Mouse (Mus musculus) cerebellum, adult 11 months (tissue): ENCODE measurements around the gene Chpf2.
A peak's percentile ranks its signal among the peaks of the same experiment; 100 is the strongest.

ENCODE experiments used
- DNase-seq: peaks from one replicate; pipeline ENCODE4 v3.0.0; 2022

Gene Chpf2

DNA sequence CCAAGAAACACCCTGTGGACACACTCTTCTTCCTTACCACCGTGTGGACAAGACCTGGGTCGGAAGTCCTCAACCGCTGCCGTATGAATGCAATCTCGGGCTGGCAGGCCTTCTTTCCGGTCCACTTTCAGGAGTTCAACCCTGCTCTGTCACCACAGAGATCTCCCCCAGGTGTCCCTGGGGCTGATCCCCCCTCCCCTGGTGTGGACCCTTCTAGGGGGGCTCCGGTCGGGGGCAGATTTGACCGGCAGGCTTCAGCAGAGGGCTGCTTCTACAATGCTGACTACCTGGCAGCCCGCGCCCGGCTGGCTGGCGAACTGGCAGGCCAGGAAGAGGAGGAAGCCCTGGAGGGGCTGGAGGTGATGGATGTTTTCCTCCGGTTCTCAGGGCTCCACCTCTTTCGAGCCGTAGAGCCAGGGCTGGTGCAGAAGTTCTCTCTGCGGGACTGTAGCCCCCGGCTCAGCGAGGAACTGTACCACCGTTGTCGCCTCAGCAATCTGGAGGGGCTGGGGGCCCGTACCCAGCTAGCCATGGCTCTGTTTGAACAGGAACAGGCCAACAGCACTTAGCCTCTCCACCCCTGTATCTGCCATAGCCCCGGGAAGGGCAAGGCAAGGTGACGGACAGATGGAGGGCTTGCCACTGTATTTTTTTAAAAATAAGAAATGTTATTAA lies 5.4 kb downstream of the Chpf2 start:
- no peak for DNase-seq

DNA sequence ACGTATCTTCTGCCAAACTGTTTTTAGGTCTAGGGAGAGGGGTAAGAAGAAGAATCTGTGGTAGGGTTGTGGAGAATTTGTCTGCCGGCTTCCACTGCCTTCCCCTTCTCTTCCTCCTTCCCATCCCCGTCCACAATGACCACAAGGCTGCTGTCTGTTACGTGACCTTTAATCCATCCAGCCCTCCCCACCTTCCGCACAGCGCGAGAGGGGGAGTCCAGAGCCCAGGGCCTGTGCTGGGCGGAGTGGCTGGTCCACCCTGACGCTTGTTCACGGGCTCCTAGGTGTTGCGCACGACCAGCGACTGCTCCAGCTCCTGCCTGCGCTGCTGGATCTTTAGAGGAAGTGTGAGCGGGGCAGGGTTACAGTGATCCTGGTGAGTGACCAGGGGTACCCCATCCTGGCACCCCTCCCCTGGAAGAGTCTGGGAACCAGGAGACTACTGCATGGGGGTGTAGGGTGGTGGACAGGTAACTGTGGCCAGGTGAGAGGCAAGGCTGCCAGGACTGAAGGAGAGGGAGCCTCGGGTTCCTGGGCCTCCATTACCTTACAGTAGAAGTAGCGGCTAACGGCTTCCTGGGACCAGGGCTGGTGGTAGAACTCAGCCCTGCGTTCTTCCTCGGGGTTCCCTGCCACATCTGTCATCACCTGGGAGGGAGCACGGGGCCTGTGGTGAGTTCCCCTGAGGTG lies 6.1 kb downstream of the Chpf2 start:
- no peak for DNase-seq

- no peak for DNase-seq
Observed at GRCm38 (mm10) chr5:24593230-24593629, 6.7 kb downstream of the Chpf2 start.

DNA sequence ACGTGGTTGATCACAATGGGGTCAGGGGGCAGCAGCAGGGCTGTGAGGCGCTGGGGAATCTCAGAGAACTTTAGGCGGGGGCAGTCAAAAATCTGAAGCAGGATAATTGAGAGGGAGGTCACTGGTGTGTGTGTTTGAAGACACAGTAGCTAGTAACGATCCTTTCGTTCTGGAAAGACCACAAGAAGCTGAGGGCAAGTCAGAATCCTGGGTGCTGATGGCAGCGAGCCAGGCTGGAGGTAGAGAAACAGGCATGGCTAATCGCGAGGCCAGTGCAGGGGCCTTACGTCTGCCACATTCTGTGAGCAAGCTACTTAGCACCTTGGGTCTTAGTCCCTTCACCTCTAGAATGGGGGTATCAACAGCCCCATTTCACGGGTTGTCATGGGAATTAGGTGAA lies 7.4 kb downstream of the Chpf2 start:
- no peak for DNase-seq

DNA sequence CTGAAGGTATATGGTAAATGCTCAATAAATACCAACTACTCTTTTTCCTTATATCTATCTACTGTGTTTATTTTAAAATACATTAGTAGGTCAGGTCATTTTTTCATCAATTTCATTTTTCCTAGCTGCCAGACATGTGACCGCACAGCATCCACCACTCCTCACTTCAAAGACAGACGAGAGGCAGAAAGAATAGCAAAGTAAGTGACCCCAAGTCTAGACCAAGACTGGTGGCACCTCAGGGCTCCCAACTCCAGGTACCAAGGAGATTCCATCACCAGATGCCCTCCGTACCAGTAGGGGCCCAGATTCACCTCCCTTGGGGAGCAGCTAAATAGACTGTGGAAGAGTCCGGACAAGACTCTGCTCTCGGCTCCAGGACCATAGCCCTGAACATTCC lies 7.8 kb downstream of the Chpf2 start:
- no peak for DNase-seq

DNA sequence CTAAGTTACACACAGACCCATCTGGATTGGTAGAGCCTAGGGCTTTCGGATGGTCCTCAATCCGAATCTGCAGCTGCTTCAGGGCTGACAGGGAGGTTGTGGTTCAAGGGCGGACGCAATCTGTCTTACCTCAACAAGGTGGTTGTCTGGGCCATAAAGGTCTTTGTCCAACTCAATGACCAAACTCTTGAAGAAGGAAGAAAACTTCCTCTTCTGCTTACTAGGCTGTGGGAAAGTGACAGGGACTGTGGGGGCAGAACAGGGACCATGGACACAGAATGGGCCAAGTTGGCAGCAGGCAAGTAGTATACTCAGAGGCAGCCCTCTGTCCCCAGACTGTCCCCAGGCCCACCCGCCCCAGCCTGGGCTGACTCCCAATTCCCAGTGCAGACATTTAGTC lies 8.7 kb downstream of the Chpf2 start:
- no peak for DNase-seq

DNA sequence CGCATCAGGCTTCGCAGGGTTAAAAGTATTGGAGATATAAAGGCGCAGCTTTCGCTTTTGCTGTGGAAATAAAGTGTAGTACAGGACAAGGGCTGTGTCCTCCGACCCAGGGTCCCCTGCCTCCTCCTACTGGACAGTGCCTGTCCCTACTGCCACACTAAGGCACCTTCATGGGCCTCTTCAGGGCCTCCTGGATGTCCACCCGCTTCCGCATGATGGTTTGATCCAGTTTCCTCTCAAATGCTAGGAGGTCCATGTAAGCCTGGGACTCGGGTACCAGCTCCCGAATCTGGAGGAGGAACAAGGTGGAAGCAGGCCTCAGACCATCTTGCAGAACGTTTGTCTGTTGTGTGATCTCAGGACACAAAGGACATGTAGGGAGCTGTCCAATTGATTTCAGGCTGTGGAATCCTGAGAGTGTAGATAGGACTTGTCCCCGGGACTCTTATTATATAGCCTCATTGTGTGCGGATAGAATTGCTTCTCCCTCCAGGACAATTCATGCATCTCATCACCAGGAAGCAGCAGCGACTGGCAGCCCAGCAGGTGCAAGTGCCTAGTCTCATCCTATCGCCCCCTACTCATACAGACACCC lies 9.3 kb downstream of the Chpf2 start:
- DNase-seq: no peak

- no peak for DNase-seq
Observed at GRCm38 (mm10) chr5:24596519-24597171, 10.1 kb downstream of the Chpf2 start.

- DNase-seq: peak; percentile 75
Observed at GRCm38 (mm10) chr5:24597221-24597728, 10.7 kb downstream of the Chpf2 start.

DNA sequence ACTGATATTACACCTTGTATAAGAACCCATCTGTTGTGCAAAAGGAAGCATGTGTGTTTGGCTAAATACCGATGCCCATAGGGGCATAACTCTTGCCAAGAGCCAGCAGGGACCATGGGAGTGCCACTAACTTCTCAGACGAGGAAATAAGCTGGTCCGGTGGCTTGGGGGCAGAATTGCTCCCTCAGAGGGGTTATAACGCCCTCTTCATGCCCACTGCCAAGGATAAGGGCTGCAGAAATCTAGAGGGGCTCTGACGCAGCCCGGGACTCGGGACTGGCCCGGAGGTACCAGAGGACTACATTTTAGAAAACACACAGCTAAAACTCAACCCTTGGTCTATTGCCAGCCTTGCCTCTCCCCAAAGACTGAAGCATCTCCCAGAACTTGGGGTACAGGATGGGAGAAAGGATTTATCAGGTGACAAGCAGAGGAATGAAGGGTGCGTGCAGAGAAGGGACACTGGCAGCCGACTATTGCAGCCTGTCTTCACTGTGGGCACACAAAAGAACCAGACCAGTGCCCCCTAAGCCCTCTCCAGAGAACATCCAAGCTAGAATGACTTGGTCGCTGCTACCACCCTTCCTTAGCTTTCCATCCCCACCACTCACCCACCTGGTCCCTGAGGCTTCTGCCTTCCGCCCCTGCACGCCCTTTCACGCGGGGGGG lies 11.5 kb downstream of the Chpf2 start:
- DNase-seq: no peak

DNA sequence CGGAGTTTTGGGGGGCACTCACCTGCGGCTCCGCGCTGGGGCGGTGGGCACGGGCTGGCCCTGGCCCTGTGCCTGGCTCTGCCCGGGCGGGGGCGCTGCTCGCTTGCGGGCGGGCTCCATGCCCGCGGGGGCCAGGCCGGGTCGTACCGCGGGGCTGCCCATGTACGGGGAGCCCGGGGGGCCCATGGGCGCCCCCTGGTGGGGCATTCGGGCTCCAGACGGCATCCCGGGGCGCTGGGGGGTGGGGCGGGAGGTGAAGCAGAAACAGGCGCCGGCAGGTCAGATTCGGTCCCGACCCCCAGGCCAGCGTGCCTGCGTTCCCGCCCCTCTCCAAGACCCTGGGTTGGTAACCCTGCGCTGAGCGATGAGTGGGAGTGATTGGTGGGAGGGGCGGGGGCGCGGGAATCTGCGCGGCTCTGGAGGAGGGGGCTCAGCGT lies 12.0 kb downstream of the Chpf2 start:
- peak; percentile 54 for DNase-seq

- DNase-seq: no peak
Observed at GRCm38 (mm10) chr5:24599137-24599536, 12.6 kb downstream of the Chpf2 start.

GRCm38 (mm10) chr5:24600236-24600635 lies 13.7 kb downstream of the Chpf2 start:
- no peak for DNase-seq

DNA sequence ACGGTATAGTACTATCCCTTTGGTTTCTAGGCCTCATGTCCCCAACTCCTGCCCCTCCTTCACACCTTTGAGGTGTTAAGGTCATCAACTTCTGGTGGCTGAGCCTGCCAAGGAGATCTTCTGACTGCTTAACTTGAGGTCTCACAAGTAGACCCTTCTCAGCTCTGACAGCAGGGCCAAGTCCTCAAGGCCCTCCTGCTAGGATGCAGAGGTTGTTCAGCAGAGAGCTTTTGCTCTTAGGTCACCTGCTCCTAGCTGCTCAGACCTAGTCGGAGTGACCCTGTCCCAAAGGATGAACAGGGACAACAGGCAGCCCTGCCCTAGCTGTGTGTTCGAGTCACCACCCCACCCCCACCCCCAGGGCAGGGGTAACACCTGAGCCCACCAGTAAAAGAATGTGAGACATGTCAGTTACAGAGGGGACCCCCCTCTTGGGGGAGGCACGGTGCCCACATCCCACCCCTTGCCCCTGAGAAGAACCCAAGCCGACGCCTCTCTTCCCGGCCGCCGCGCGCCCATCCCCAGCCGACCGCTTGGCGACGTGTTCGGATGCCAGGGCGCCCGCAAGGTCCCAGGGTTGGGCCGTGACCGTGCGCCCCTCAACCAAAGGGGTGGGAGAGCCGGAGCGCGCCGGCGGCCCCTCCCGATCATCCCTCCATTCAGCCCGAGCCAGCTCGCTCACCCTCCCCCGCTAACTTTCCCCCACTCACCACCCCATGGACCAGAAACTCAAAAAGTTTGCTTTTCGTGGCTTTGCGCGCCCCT lies 14.7 kb downstream of the Chpf2 start:
- no peak for DNase-seq

GRCm38 (mm10) chr5:24601911-24602750 lies 15.6 kb downstream of the Chpf2 start:
- DNase-seq: no peak

DNA sequence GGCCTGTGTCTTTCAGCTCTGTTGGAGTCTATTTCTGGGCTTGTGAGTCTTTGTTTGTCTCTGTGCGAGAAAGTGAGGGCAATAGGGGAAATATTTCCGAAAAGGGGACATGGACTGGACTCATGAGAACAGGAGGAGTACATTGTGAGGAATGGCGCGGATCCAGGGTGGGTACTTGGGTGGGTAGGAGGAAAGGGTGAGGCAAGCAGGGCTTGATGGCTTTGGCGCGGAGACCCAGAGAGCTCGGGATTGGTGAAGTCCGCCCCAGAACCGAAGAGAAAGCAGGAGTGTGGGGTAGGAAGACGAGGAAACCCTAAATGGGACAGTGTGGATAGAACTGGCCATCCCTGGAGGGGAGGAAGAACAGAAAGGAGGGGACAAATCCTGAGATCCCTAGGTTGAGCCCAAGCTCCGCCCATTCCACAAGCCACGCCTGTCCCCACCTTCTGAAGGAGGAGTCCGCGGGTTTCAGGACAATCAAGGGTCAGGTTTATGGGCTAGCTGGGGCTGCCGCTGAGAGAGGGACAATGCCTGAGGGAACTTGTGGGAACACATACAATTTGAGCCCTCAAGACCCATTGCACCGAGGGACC lies 16.3 kb downstream of the Chpf2 start:
- DNase-seq: peak; percentile 61

DNA sequence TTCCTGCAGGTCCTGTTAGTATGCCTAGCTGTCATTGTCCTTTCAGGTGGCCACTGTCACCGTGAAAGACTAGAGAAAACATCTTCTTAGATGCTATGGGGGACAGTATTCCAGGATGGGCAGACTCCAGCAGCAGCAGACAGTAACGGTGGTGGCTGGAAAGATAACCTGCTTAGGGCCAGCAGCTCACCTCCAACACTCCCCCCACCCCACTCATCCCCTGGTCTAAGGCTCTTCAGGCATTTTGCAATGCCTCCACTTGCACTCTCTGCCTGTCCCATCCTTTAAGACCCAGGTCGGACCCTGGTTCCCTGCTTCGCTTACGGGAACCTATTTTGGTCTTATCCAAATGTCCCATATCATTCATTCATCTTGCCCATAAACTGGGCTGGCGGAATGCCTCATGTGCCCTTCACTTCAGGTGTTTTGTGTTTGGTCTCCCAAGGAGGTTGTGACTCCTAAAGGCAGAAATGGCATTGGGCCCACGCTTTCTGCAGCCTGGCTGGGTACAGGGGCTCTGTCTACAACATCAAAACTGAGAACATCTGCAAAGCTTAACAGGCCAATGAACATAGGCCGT lies 17.0 kb downstream of the Chpf2 start:
- no peak for DNase-seq

DNA sequence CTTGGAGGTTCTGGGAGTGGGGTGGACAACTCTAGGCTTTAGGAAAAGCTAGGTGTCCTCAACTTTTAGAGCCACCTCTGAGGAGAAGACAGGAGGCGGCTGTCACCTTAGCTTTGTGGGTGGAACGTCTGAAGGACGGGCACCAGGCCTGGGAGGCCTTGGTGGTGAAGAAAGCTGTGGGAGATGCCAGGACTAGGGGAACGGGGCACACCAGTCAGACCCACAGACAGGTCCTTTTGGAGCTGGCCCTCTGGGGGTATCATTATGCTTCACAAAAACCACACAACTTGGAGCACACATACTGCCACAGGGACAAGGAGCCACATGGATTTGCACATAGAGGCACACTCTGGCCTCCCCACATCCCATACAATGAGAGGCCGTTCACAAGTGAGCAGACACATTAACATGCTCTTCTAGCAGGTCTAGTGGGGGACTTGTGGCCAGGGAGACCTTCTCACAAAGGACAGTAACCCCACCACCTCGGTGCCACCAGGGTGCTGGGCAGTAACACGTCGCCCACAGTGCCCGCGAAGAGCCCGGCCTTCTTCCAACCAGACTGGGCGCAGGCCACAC lies 17.6 kb downstream of the Chpf2 start:
- no peak for DNase-seq

GRCm38 (mm10) chr5:24604656-24605100 lies 18.1 kb downstream of the Chpf2 start:
- peak; percentile 77 for DNase-seq
